Comparison of ENCODE assay signal across 8 mouse cellular contexts in the genomic region with DNA sequence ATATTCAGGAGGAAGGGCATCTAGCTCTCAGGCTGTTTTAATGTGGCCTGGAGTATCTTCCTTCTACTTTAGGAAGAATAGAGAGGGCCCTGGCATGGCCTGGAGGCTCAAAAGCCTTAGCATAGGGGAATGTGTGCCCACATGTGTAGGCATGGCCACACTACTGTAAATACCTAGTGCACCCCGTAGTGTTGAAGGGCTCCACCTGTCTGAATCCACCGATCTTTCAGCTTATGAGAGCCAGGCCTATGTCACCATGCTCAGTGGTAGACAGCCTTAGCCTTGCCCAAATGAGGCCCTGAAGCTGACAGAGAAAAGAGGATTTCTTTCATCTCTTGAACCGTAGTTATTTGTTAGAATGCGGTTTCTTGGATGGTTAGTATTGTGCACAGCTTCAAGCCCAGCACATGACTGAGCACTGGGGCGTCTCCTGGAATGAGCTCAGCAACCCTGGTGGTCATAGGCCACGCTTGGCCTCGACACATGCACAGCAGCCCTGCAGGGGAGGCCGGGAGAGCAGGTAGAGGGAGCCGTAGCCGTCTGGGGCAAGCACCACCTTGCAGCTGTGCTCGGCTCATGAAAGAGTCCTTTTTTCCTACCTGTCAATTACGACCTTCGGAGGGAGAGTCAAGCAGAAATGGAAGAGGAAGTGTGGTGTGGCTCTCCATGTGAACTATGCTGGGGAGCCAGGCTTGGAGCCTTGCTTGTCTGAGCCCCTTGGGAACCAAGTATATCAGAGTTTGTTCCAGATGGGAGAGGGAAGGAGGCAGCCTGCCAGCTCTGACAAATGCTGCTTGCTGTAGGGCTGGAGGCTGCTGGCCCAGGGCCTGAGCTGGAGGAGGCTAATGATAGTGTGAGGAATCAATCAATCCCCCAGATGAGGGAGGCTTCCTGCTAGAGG. TPM values are rescaled to one million over a fixed set of nuclear protein-coding genes. Genes with fewer than 3 reads are reported as not detected.
DNase-seq lines count a peak whose midpoint lies in the region; ATAC-seq and TF ChIP-seq lines count a peak whose summit lies in the region.

No protein-coding gene starts in this region.

- 55% methylated on average over 13 of the region's 13 CpGs for WGBS in spleen, adult 2 months
- WGBS in forebrain, embryonic 16.5 days = 43% methylated on average over 13 of the region's 13 CpGs
- WGBS in heart, postnatal 0 days = 32% methylated on average over 13 of the region's 13 CpGs
- 34% methylated on average over 13 of the region's 13 CpGs for WGBS in limb, embryonic 15.5 days
- 54% methylated on average over 13 of the region's 13 CpGs for WGBS in neural tube, embryonic 13.5 days

- H3K4me3 ChIP-seq in spleen, adult 2 months (ENCODE audit: extremely low read depth, insufficient read depth, insufficient read length) = no peak overlapping the region
- no peak overlapping the region for H3K4me3 ChIP-seq in forebrain, embryonic 16.5 days (replicated peaks; ENCODE audit: low read length)
- no peak overlapping the region for H3K4me3 ChIP-seq in heart, postnatal 0 days (ENCODE audit: low read depth, low read length)
- H3K4me3 ChIP-seq in limb, embryonic 15.5 days = no peak overlapping the region
- H3K4me3 ChIP-seq in neural tube, embryonic 13.5 days = no peak overlapping the region

- peak overlapping the region; percentile 9; the same call in 1 of the 2 replicates for H3K27ac ChIP-seq in spleen, adult 2 months (ENCODE audit: insufficient read depth, low read length)
- H3K27ac ChIP-seq in forebrain, embryonic 16.5 days (ENCODE audit: low read length) = peak overlapping the region; percentile 16
- H3K27ac ChIP-seq in heart, postnatal 0 days (ENCODE audit: low read depth) = peak overlapping the region; percentile 77
- peak overlapping the region; percentile 30 for H3K27ac ChIP-seq in limb, embryonic 15.5 days
- peak overlapping the region; percentile 77 for H3K27ac ChIP-seq in neural tube, embryonic 13.5 days (replicated peaks)

- no peak overlapping the region; the same call in 1 of the 2 replicates for H3K9ac ChIP-seq in forebrain, embryonic 16.5 days (replicated peaks; ENCODE audit: low read depth, low read length)
- no peak overlapping the region for H3K9ac ChIP-seq in heart, postnatal 0 days (replicated peaks; ENCODE audit: low read depth, low read length)
- no peak overlapping the region for H3K9ac ChIP-seq in limb, embryonic 15.5 days
- 0 out of 2 replicates have a peak overlapping the region, but pooled peaks have one; percentile 26 for H3K9ac ChIP-seq in neural tube, embryonic 13.5 days

- H3K9me3 ChIP-seq in forebrain, embryonic 16.5 days (ENCODE audit: control insufficient read depth, low read length) = no peaks in the 10 kb centered on the region
- no peaks in the 10 kb centered on the region for H3K9me3 ChIP-seq in heart, postnatal 0 days (replicated peaks; ENCODE audit: control insufficient read depth, low read length)
- H3K9me3 ChIP-seq in limb, embryonic 15.5 days = no peaks in the 10 kb centered on the region
- no peaks in the 10 kb centered on the region for H3K9me3 ChIP-seq in neural tube, embryonic 13.5 days

- TF ChIP-seq POLR2A in spleen, adult 2 months (IDR thresholded peaks at IDR 0.05; ENCODE audit: low read depth, low read length) = no peak

- DNase-seq in spleen, adult 2 months (ENCODE audit: low read depth in 1 of 2, low spot score in 2 of 2) = no peak
- no peak for DNase-seq in spleen, postnatal 4 days (ENCODE audit: low spot score in 2 of 2)
- DNase-seq in heart, postnatal 0 days (ENCODE audit: low spot score) = peak; percentile 88
- DNase-seq in kidney, postnatal 14 days = peak; percentile 89
- DNase-seq in spleen, adult 12 weeks (ENCODE audit: low spot score) = no peak

- peaks cover 2% of the 10 kb centered on the region; the same call in 1 of the 2 replicates for H3K36me3 ChIP-seq in spleen, adult 2 months (ENCODE audit: control insufficient read depth, insufficient read depth, low read length)
- H3K36me3 ChIP-seq in forebrain, embryonic 16.5 days (ENCODE audit: control insufficient read depth, insufficient read depth) = no peaks in the 10 kb centered on the region
- H3K36me3 ChIP-seq in heart, postnatal 0 days (replicated peaks; ENCODE audit: control insufficient read depth, insufficient read depth, low read length) = no peaks in the 10 kb centered on the region
- H3K36me3 ChIP-seq in limb, embryonic 15.5 days = no peaks in the 10 kb centered on the region
- 0 out of 2 replicates have a peak, but pooled peaks cover 4% of the 10 kb centered on the region for H3K36me3 ChIP-seq in neural tube, embryonic 13.5 days

- no peak for TF ChIP-seq EP300 in heart, postnatal 0 days (IDR thresholded peaks at IDR 0.05; ENCODE audit: low read depth)

- no peak overlapping the region for H3K4me2 ChIP-seq in forebrain, embryonic 16.5 days (ENCODE audit: low read length)
- H3K4me2 ChIP-seq in heart, postnatal 0 days (ENCODE audit: low read depth, low read length) = 0 out of 2 replicates have a peak overlapping the region, but pooled peaks have one; percentile 8
- H3K4me2 ChIP-seq in limb, embryonic 15.5 days = 0 out of 2 replicates have a peak overlapping the region, but pooled peaks have one; percentile 7
- H3K4me2 ChIP-seq in neural tube, embryonic 13.5 days = 0 out of 2 replicates have a peak overlapping the region, but pooled peaks have one; percentile 13

- TF ChIP-seq CTCF in spleen, adult 2 months (IDR thresholded peaks at IDR 0.05; ENCODE audit: extremely low read depth, insufficient read depth, insufficient read length, insufficient replicate concordance) = no peak
- no peak for TF ChIP-seq CTCF in heart, postnatal 0 days (IDR thresholded peaks at IDR 0.05; ENCODE audit: low read depth)

- no peaks in the 10 kb centered on the region for H3K27me3 ChIP-seq in spleen, adult 2 months (ENCODE audit: control insufficient read depth, insufficient read depth, low read length)
- H3K27me3 ChIP-seq in forebrain, embryonic 16.5 days (replicated peaks; ENCODE audit: control insufficient read depth, insufficient read depth, low read length) = no peaks in the 10 kb centered on the region
- H3K27me3 ChIP-seq in heart, postnatal 0 days (ENCODE audit: control insufficient read depth, insufficient read depth, low read length) = peaks cover 14% of the 10 kb centered on the region; the same call in 1 of the 2 replicates
- no peaks in the 10 kb centered on the region for H3K27me3 ChIP-seq in limb, embryonic 15.5 days
- no peaks in the 10 kb centered on the region for H3K27me3 ChIP-seq in neural tube, embryonic 13.5 days

- ATAC-seq in forebrain, embryonic 16.5 days = peak; percentile 91
- ATAC-seq in heart, postnatal 0 days (ENCODE audit: insufficient read depth, low read depth) = peak; percentile 67
- peak; percentile 74 for ATAC-seq in limb, embryonic 15.5 days (ENCODE audit: insufficient number of reproducible peaks, low FRiP score, low TSS enrichment, low read depth)
- ATAC-seq in neural tube, embryonic 13.5 days (ENCODE audit: low read depth) = peak; percentile 89

- H3K4me1 ChIP-seq in spleen, adult 2 months (ENCODE audit: control insufficient read depth, insufficient read depth, insufficient read length) = peaks cover 14% of the 10 kb centered on the region; the same call in 1 of the 2 replicates
- H3K4me1 ChIP-seq in forebrain, embryonic 16.5 days (replicated peaks; ENCODE audit: control insufficient read depth, insufficient read depth, low read length) = peaks cover 25% of the 10 kb centered on the region
- H3K4me1 ChIP-seq in heart, postnatal 0 days (ENCODE audit: control insufficient read depth, insufficient read depth) = peaks cover 30% of the 10 kb centered on the region
- peaks cover 29% of the 10 kb centered on the region for H3K4me1 ChIP-seq in limb, embryonic 15.5 days
- H3K4me1 ChIP-seq in neural tube, embryonic 13.5 days (replicated peaks) = peaks cover 35% of the 10 kb centered on the region

RNA-seq across cellular contexts. Expression of a gene that starts 15.8 kb away (rescaled TPM):
- polyA plus RNA-seq in spleen, adult 2 months (2012; rRNA removed) = 30.5 and 33.1 TPM in 2 replicates
- polyA plus RNA-seq in forebrain, embryonic 16.5 days (2015; fragmentation: Nextera tagmentation; extraction: Ambion mirVana) = 50.4 and 61.7 TPM in 2 replicates
- 23.5 and 34.4 TPM in 2 replicates for total RNA-seq in heart, postnatal 0 days (2014; rRNA removed; ENCODE audit: low replicate concordance)
- 8.8 and 10.0 TPM in 2 replicates for polyA plus RNA-seq in heart, postnatal 0 days (2015; fragmentation: Nextera tagmentation; extraction: Ambion mirVana)
- 13.6 and 13.7 TPM in 2 replicates for polyA plus RNA-seq in limb, embryonic 15.5 days (2015; fragmentation: Nextera tagmentation; extraction: Ambion mirVana)
- polyA plus RNA-seq in neural tube, embryonic 13.5 days (2015; fragmentation: Nextera tagmentation; extraction: Ambion mirVana) = 34.7 and 40.6 TPM in 2 replicates

Comparison
In these comparisons a context has a peak if more than half of its experiments do, and no peak if none do; other contexts are left out.
1. DNase-seq: peak in heart, postnatal 0 days (single experiment) and kidney, postnatal 14 days (single experiment); none in spleen, adult 2 months (0 of 2), spleen, postnatal 4 days (0 of 2) and spleen, adult 12 weeks (single experiment).
2. H3K27ac ChIP-seq: peak in every context shown above with its lines; median percentile 77 in heart, postnatal 0 days; 77 in neural tube, embryonic 13.5 days; 30 in limb, embryonic 15.5 days; 16 in forebrain, embryonic 16.5 days; 9 in spleen, adult 2 months.
3. Peak in every context shown above with its lines, with median percentiles within 50 percentile points of each other: ATAC-seq.